Mouse (Mus musculus) heart, embryonic 11.5 days (tissue): ENCODE measurements around the gene Zfp958. TPM values are rescaled to one million over a fixed set of nuclear protein-coding genes. Genes with fewer than 3 reads are reported as not detected.
A peak's percentile ranks its signal among the peaks of the same experiment; 100 is the strongest.
"Not testable (repeated sequence)": the region's sequence is repeated elsewhere in the genome, so short reads cannot be mapped to it uniquely, and the experiment has no call there.

Experiments
- ATAC-seq: fragments of 200-750 bp; cut with Nextera tagmentation; replicated peaks from 2 replicates; pipeline ENCODE4 v1.8.0; 2017; ENCODE audit warnings: moderate library complexity; ENCODE audit not compliant: insufficient number of reproducible peaks, low FRiP score, low TSS enrichment
- H3K27ac ChIP-seq: fragments of 300-500 bp; sonication (generic); 2 replicates; pipeline ENCODE4 v1.5.1; 2014; ENCODE audit warnings: mild to moderate bottlenecking, low read depth, low read length
- H3K27me3 ChIP-seq: fragments of 300-500 bp; sonication (generic); 2 replicates; pipeline ENCODE4 v1.6.1; 2014; ENCODE audit warnings: mild to moderate bottlenecking, low read length, mixed read lengths; ENCODE audit not compliant: control insufficient read depth, insufficient read depth
- H3K36me3 ChIP-seq: fragments of 300-500 bp; sonication (generic); 2 replicates; pipeline ENCODE4 v1.6.1; 2014; ENCODE audit warnings: mild to moderate bottlenecking, low read length, moderate library complexity, mixed read lengths; ENCODE audit not compliant: control insufficient read depth, insufficient read depth
- H3K4me1 ChIP-seq: fragments of 300-500 bp; sonication (generic); 2 replicates; pipeline ENCODE4 v1.6.1; 2014; ENCODE audit warnings: low read length; ENCODE audit not compliant: control insufficient read depth, insufficient read depth
- H3K4me2 ChIP-seq: fragments of 300-500 bp; sonication (generic); 2 replicates; pipeline ENCODE4 v1.6.1; 2014; ENCODE audit warnings: mild to moderate bottlenecking, moderate library complexity
- H3K4me3 ChIP-seq: fragments of 300-500 bp; sonication (generic); 2 replicates; pipeline ENCODE4 v1.5.1; 2014; ENCODE audit warnings: low read depth, low read length
- H3K9ac ChIP-seq: fragments of 300-500 bp; sonication (generic); 2 replicates; pipeline ENCODE4 v1.6.1; 2014; ENCODE audit warnings: mild to moderate bottlenecking, low read depth, low read length, moderate library complexity
- H3K9me3 ChIP-seq: fragments of 300-500 bp; sonication (generic); replicated peaks from 2 replicates; pipeline ENCODE4 v1.6.1; 2016; ENCODE audit warnings: low read length; ENCODE audit not compliant: control insufficient read depth
- WGBS: fragments of 180-500 bp; shearing (Covaris S2); extraction: QIAGEN DNeasy Blood & Tissue Kit; methylation state at CpG from one replicate; pipeline ENCODE4 v1.1.7; 2014; ENCODE audit not compliant: insufficient replicate concordance; 5-methylcytosine and 5-hydroxymethylcytosine counted together
- polyA plus RNA-seq: library from polyadenylated mRNA; unstranded; fragments of >200 nt; fragmentation: Nextera tagmentation; extraction: Ambion mirVana; gene quantifications from 2 replicates; pipeline ENCODE4 v1.2.1, GENCODE M21; 2014

Gene Zfp958
- polyA plus RNA-seq, result 10.8 and 11.2 TPM in 2 replicates

DNA sequence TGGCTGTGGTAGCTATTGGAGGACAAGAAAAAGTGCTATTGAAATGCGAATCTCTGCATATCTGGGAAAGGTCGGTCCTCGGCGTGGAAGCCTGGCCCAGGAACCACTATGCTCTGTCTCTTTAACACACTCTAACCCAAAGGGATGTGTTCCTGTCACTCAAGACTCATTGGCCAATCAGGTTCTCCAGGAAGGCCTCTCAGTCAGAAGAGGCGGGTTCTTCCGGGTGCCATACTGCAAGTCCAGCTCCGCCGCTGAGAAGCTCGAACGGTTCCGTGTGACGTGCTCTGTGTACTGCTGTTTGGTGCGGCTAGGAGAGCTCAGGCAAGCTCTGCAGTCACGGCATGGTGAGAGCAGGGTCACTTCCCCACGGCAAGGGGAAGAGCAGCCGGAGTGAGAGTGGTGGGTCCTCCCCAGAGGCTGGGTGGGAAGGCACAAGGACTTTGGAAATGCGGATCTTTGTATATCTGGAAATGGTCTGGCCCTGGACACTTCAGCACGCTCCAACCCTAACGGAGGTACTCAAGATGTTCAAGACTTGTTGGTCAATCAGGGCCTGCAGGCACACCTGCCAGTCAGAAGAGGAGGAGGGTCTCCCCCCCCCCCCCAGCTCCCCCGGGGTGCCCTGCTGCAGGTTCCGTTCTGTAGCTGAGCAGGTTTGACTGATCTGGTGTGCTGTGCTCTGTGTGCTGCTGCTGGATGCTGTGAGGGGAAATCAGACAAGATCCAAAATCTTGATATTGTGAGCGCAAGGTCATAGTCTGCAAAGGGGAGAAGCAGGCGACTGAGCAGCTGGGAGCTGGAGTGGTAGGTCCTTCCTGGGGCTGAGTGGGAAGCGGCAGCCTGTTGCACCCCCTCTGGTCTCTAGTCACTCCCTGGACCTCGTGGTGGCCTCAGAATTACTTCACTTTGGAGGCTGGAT lies at the start of gene Zfp958:
Gene Zfp958, plus strand, starts transcription at position 236 of the 922 bp plus-strand sequence.
- Histone ChIP-seq H3K27ac (peak within 1 kb of the TSS; percentile 85), H3K9ac (peak within 1 kb of the TSS; percentile 88), H3K4me1 (no peaks in the 10 kb centered on the region; the same call in 1 of the 2 replicates), H3K9me3 (no peaks in the 10 kb centered on the region), H3K27me3 (no peaks in the 10 kb centered on the region), H3K4me3 (peak within 1 kb of the TSS; percentile 80), H3K36me3 (no peaks in the 10 kb centered on the region), H3K4me2 (peak within 1 kb of the TSS; percentile 87)
- WGBS, result 1% methylated on average over 25 of the region's 25 CpGs
- peak; percentile 99 for ATAC-seq

DNA sequence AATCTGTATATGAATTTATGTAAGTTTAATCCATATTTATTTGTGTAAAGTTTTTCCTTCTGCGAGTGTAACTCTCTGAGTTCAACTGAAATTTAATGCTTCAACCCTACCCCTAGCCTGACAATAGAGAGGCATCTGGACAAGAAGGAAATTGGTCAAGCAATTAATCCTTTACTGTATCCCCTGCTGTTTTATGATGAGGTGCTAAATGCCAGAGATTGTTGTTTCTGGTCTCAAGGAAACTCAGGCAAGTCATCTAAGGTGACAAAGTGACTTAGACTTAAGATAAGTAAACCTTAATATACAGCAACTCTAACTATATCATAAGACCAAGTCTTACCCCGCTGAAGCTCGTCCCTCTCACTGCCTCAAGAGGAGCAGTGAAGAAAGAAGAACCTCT lies 31.0 kb upstream of the Zfp958 start:
- no peaks in the 10 kb centered on the region for H3K36me3 ChIP-seq
- WGBS, result 57% methylated on average over 3 of the region's 3 CpGs

DNA sequence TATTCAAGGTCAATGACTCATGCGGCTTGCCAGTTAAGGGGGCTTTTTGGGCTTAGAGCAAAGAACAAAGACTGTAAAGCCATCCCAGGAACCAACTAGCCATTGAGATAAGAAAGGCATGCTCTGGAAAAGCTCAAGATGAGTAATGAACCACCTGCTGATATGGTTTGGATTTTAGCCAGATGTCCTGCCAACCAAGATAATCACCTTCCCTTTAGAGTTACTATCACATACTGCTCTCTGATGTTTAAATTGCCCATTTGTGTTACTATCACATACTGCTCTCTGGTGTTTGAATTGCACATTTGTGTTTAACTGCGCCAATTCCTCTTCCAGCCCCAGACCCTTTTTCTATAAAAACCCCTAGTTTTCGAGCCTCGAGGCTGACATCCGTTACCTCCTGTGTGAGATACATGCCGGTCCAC lies 30.2 kb upstream of the Zfp958 start:
- WGBS, result 51% methylated on average over 6 of the region's 6 CpGs
- Histone ChIP-seq H3K4me1 (no peaks in the 10 kb centered on the region), H3K27me3 (no peaks in the 10 kb centered on the region), H3K27ac (no peak overlapping the region), H3K4me2 (no peak overlapping the region), H3K4me3 (no peak overlapping the region), H3K36me3 (no peaks in the 10 kb centered on the region), H3K9ac (no peak overlapping the region), H3K9me3 (no peaks in the 10 kb centered on the region)
- ATAC-seq, result 0 out of 2 replicates have a peak, but pooled peaks have one; percentile 39

More for the DNA sequence above, 31.0 kb upstream of the Zfp958 start:
- Histone ChIP-seq H3K9ac (no peak overlapping the region), H3K4me3 (no peak overlapping the region), H3K9me3 (no peaks in the 10 kb centered on the region), H3K27ac (no peak overlapping the region), H3K4me2 (no peak overlapping the region), H3K27me3 (no peaks in the 10 kb centered on the region), H3K4me1 (no peaks in the 10 kb centered on the region)
- no peak for ATAC-seq

DNA sequence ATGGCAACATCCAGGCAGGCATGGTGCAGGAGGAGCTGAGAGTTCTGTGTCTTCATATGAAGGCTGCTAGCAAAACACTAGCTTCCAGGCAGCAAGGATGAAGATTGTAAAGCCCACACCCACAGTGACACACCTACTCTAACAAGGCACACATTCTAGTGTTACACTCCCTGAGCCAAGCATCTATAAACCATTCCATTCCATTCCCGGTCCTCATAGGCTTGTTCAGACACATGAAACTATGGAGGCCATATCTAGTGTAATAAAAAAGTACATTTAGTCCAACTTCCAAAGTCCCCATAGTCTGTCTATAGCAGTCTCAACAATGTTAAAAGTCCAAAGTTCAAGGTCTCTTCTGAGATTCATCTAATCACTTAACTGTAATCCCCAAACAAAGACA lies 28.3 kb upstream of the Zfp958 start:
- Histone ChIP-seq H3K36me3 (no peaks in the 10 kb centered on the region), H3K9ac (no peak overlapping the region), H3K4me3 (no peak overlapping the region), H3K27ac (no peak overlapping the region), H3K9me3 (no peaks in the 10 kb centered on the region), H3K27me3 (no peaks in the 10 kb centered on the region), H3K4me2 (no peak overlapping the region), H3K4me1 (no peaks in the 10 kb centered on the region)
- 67% methylated on average over 1 of the region's 1 CpGs for WGBS
- ATAC-seq, result no peak

DNA sequence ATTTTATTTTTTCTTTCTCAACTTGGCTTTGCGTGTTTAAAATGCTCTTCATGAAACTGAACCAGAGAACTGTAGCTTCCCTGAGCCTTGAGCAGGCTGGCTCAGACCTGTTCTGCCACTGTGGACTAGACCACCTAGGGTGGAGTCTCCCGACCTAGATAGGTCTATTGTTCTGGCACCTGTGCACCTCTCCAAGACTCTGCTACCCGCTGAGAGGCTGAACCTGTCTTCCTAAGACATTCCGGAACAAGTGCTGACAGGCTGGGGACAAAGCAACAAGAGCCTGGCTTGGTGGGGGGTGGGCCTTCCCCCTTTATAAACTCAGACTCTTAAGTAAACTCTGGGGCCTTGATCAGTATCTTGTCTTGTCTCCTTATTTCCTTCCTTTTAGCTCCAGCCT lies 26.6 kb upstream of the Zfp958 start:
- H3K4me1 ChIP-seq, result no peaks in the 10 kb centered on the region
- H3K4me2 ChIP-seq, result no peak overlapping the region
- no peak for ATAC-seq
- no peak overlapping the region for H3K4me3 ChIP-seq
- no peak overlapping the region for H3K9ac ChIP-seq
- 30% methylated on average over 4 of the region's 4 CpGs for WGBS
- no peak overlapping the region for H3K27ac ChIP-seq
- H3K27me3 ChIP-seq, result no peaks in the 10 kb centered on the region
- no peaks in the 10 kb centered on the region for H3K36me3 ChIP-seq
- H3K9me3 ChIP-seq, result no peaks in the 10 kb centered on the region

DNA sequence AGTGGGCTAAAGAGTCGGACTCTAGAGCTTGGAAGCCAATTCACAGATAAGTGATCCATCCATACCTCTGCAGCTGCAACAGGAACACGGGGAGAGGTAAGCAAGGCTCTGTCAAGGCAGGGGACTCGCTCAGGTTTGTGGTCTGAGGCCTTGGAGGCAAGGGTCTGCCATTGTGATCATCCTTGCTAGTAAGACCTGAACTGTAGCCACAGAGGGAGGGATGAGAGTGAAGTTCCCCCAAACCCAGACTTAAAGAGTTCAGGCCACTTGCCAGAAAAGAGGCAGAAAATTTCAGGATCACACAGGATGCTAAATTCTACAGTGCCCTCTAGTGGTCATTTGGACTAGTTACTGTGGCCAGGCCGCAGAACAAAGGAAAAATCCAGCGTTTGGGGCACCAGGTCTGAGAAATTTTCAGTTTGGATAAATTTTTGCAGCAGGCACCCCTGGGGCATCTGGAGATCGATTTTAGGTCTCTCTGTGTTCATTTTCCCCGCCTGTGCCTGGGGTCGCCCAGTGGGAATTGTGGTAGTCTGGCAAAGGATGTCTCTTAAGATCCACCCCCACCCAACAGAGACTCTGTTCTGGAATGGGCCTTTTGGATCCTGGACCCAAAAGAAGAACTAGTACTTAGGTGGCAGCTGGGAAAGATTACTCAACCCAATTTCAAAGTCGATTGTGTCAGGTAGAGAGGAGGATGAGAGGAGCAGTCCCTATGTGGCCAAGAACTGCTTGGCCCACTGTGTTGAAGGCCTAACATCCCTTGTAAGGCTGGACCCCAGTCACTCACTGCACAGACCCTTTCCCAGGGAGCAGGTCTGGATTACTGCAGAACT lies 24.6 kb upstream of the Zfp958 start:
- Histone ChIP-seq H3K4me3 (no peak overlapping the region), H3K27me3 (no peaks in the 10 kb centered on the region), H3K36me3 (no peaks in the 10 kb centered on the region), H3K27ac (no peak overlapping the region), H3K9ac (no peak overlapping the region), H3K9me3 (no peaks in the 10 kb centered on the region), H3K4me2 (no peak overlapping the region), H3K4me1 (no peaks in the 10 kb centered on the region)
- no peak for ATAC-seq
- 31% methylated on average over 9 of the region's 9 CpGs for WGBS

DNA sequence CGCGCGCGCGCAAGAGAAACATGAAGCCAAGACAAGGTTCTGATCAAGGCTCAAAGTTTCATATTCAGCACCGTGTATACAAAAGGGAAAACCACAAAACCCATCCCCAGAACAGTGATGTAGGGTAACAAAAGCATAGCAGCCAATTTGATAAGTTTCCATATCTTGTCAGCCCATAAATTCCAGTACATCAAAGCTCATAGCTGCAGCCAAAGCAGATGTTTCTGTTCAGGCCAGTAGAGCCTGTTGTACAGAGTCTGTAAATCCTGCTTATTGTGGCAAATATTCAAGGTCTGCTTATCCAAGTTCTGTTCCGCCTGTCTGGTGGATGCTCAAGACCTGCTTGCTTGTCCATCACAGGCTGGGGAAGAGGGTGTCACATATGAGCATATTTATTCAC lies 4.1 kb upstream of the Zfp958 start:
- WGBS, result 91% methylated on average over 7 of the region's 7 CpGs
- H3K9ac ChIP-seq, result no peak overlapping the region
- H3K4me3 ChIP-seq, result no peak overlapping the region
- H3K27ac ChIP-seq, result no peak overlapping the region
- no peak overlapping the region for H3K4me2 ChIP-seq
- ATAC-seq, result no peak
- H3K4me1 ChIP-seq, result no peaks in the 10 kb centered on the region; the same call in 1 of the 2 replicates
- H3K27me3 ChIP-seq, result no peaks in the 10 kb centered on the region
- H3K36me3 ChIP-seq, result no peaks in the 10 kb centered on the region
- H3K9me3 ChIP-seq, result no peaks in the 10 kb centered on the region

DNA sequence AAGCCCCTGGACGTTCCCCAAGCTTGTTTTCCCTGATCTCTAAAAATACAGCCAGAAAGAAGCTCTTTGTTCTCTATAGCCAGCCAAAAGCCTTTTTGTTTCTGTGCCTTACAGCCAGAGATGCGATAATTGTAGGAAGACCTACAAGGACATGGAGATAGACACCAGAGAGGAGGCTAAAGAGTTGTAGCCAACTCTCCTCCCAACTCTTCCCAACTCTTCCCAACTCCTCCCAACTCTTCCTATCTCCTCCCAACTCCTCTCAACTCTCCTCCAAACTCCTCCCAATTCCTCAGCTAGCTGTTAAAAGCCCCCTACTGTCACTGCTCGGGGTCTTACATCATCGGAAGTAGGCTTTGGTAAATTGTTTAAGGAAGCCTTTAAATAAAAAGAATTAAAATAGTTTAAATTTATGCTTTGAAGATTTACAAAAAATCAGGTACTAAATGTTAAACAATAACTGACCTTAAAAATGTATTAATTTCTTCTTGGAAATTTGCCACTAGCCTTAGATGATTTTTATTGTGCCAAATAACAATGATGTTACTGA lies 1.3 kb upstream of the Zfp958 start:
- not testable (repeated sequence) for H3K9me3 ChIP-seq, H3K9ac ChIP-seq, H3K4me2 ChIP-seq, H3K27ac ChIP-seq, ATAC-seq, H3K4me1 ChIP-seq, H3K27me3 ChIP-seq, H3K36me3 ChIP-seq, H3K4me3 ChIP-seq
- 74% methylated on average over 4 of the region's 4 CpGs for WGBS
